Mouse (Mus musculus) T-cell, adult 66 days (primary cell): ENCODE results near the gene Rab44. TPM values are rescaled to one million over a fixed set of nuclear protein-coding genes. Genes with fewer than 3 reads are reported as not detected.

ENCODE experiments used
- total RNA-seq, 2 experiments: library from RNA; stranded (reverse); gene quantifications; 3 replicates in 1 of 2; 4 replicates in 1 of 2; pipeline ENCODE4 v1.2.4; 2023

The Rab44 gene
- under 1 TPM; 0.29 to 0.74 TPM for total RNA-seq

GRCm38 (mm10) chr17:29113591-29114352 is at the start of gene Rab44:
Gene Rab44, plus strand, starts transcription at chr17:29114145.

DNA sequence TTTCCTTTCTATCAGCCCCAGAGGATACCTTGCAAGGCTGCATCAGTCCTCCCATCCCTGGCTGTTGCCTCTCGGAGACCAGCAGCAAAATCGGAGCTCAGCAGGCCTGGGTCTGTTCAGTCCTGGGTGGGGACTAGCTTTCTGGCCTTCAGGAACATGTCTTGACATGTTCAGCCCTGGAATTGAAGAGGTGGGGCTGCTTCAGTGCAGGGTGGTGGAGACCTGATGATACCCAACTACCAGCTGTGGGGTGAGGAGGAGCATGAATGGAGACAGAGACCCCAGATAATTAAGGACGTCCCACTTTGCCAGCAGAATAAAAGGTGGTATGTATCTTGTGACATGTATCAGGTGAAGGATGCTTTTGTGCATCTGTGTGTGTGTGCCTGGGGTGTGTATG is 23.2 kb upstream of the Rab44 start, which contains the start of gene Cdkn1a:
Gene Cdkn1a, plus strand, starts transcription at position 201 of the 400 bp plus-strand sequence.

Other genes starting within 250 kb of the Rab44 start
- gene 4930539E08Rik, start 198.8 kb upstream of the Rab44 start, total RNA-seq = 1 to 10 TPM in 1 of 2 experiments, under 1 TPM in 1; 0.84 to 1.8 TPM
- not detected for gene Pxt1, start 170.3 kb upstream of the Rab44 start, total RNA-seq
- 10 to 100 TPM; 53.2 to 66.8 TPM for gene Kctd20, start 162.2 kb upstream of the Rab44 start, total RNA-seq
- 100 to 1,000 TPM; 488 to 500 TPM for gene Stk38, start 106.2 kb upstream of the Rab44 start, total RNA-seq
- gene Srsf3, start 81.5 kb upstream of the Rab44 start, total RNA-seq = 100 to 1,000 TPM; 451 to 471 TPM
- 1 to 10 TPM; 1.8 to 3.6 TPM for gene Cdkn1a, start 23.2 kb upstream of the Rab44 start, total RNA-seq
- under 1 TPM; 0.39 to 0.44 TPM for gene Cpne5, start 124.0 kb downstream of the Rab44 start, total RNA-seq
- 10 to 100 TPM; 15.5 to 16.5 TPM for gene Ppil1, start 150.0 kb downstream of the Rab44 start, total RNA-seq
- gene BC004004, start 154.6 kb downstream of the Rab44 start, total RNA-seq = 10 to 100 TPM; 43.4 to 49.2 TPM
- under 1 TPM; 0.17 to 0.30 TPM for gene Pi16, start 203.5 kb downstream of the Rab44 start, total RNA-seq
- gene Mtch1, start 233.8 kb downstream of the Rab44 start, total RNA-seq = 10 to 100 TPM; 58.1 to 72.8 TPM
- 1 to 10 TPM; 2.8 to 7.5 TPM for gene Fgd2, start 246.8 kb downstream of the Rab44 start, total RNA-seq